Mouse (Mus musculus): ENCODE measurements around the gene Mdk.

DNA sequence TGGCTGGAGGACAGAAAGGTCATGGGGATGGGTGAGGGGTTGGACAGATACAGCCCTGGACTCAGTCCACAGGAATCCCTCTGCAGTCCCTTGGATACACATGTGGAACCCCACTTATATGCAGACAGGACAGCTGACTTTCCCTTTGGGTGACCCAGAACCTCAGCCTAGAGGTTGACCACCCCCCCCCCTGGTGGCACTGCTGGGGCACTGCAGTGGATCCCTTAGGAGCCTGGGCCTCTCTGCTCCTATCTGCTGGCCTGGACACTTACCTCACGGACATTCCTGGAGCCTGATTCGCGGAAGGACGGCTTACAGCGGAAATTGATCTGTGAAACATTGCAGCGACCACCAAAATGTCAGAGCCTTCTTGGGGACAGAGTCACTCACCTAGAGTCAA is 10.3 kb upstream of the Mdk start:
- TF ChIP-seq POLR2A (IDR thresholded peaks at IDR 0.05; ENCODE audit: insufficient read depth, low read length) (no peak), CTCF (IDR thresholded peaks at IDR 0.05; ENCODE audit: low read depth, low read length) (peak; percentile 39), EP300 (IDR thresholded peaks at IDR 0.05; ENCODE audit: insufficient read depth, low read depth, low read length) (no peak)
